Mouse (Mus musculus) lung, postnatal 0 days (tissue): ENCODE measurements at regions not wholly inside any gene's neighbourhood (a gene's known extent, or its start where the extent isn't known, plus 50 kb on each side); places are given as distances from the start of the nearest gene placed in this dataset.

Experiments used
- ATAC-seq: fragments of 200-750 bp; cut with Nextera tagmentation; 2 replicates; pipeline ENCODE4 v1.8.0; 2017; ENCODE audit warnings: moderate library complexity
- DNase-seq: peaks from one replicate; pipeline ENCODE4 v3.0.0-alpha.2; 2016; ENCODE audit warnings: low spot score
- H3K27ac ChIP-seq: fragments of 300-500 bp; sonication (generic); 2 replicates; pipeline ENCODE4 v1.5.1; 2014; ENCODE audit warnings: antibody characterized with exemption, mild to moderate bottlenecking, low read length, mixed read lengths
- H3K27me3 ChIP-seq: fragments of 300-500 bp; sonication (generic); replicated peaks from 2 replicates; pipeline ENCODE4 v1.6.1; 2014; ENCODE audit warnings: low read length, mixed read lengths; ENCODE audit not compliant: insufficient read depth
- H3K36me3 ChIP-seq: fragments of 300-500 bp; sonication (generic); 2 replicates; pipeline ENCODE4 v1.6.1; 2014; ENCODE audit warnings: low read length, mixed read lengths; ENCODE audit not compliant: insufficient read depth
- H3K4me1 ChIP-seq: fragments of 300-500 bp; sonication (generic); 2 replicates; pipeline ENCODE4 v1.6.1; 2014; ENCODE audit warnings: antibody characterized with exemption, low read depth, low read length, mixed read lengths; ENCODE audit not compliant: insufficient read depth
- H3K4me2 ChIP-seq: fragments of 300-500 bp; sonication (generic); replicated peaks from 2 replicates; pipeline ENCODE4 v1.6.1; 2014; ENCODE audit warnings: low read depth, mild to moderate bottlenecking, low read length, moderate library complexity, mixed read lengths
- H3K4me3 ChIP-seq: fragments of 300-500 bp; sonication (generic); 2 replicates; pipeline ENCODE4 v1.5.1; 2014; ENCODE audit warnings: low read depth, low read length
- H3K9ac ChIP-seq: fragments of 300-500 bp; sonication (generic); replicated peaks from 2 replicates; pipeline ENCODE4 v1.6.1; 2014; ENCODE audit warnings: low read depth, mild to moderate bottlenecking
- H3K9me3 ChIP-seq: fragments of 300-500 bp; sonication (generic); 2 replicates; pipeline ENCODE4 v1.6.1; 2016; ENCODE audit warnings: low read length, mixed read lengths
- CTCF ChIP-seq: IDR thresholded peaks from 2 replicates; pipeline ENCODE4 v1.5.1; 2016; ENCODE audit warnings: antibody characterized with exemption, mild to moderate bottlenecking
- EP300 ChIP-seq: IDR thresholded peaks from 2 replicates; pipeline ENCODE4 v1.6.1; 2016; ENCODE audit warnings: antibody characterized with exemption, mild to moderate bottlenecking, control low read depth
- WGBS: fragments of 180-500 bp; shearing (Covaris S2); extraction: QIAGEN DNeasy Blood & Tissue Kit; methylation state at CpG from one replicate; pipeline ENCODE4 v1.1.7; 2014; 5-methylcytosine and 5-hydroxymethylcytosine counted together

- Histone ChIP-seq H3K27me3 (no peaks in the 10 kb centered on the region), H3K9ac (no peak overlapping the region), H3K9me3 (no peaks in the 10 kb centered on the region), H3K4me2 (no peak overlapping the region), H3K4me3 (no peak overlapping the region), H3K4me1 (no peaks in the 10 kb centered on the region), H3K27ac (no peak overlapping the region), H3K36me3 (no peaks in the 10 kb centered on the region)
- ATAC-seq (no peak), DNase-seq (no peak)
- WGBS, result 35% methylated on average over 1 of the region's 1 CpGs
- TF ChIP-seq EP300 (no peak), CTCF (no peak)
These were observed 641.1 kb upstream of the Arid1b start for GRCm38 (mm10) chr17:4353018-4353417.

GRCm38 (mm10) chr17:4355506-4356218, 638.5 kb upstream of the Arid1b start:
- Histone ChIP-seq H3K27ac (no peak overlapping the region), H3K4me1 (no peaks in the 10 kb centered on the region), H3K9ac (no peak overlapping the region), H3K4me2 (no peak overlapping the region), H3K9me3 (no peaks in the 10 kb centered on the region), H3K36me3 (no peaks in the 10 kb centered on the region), H3K4me3 (no peak overlapping the region), H3K27me3 (no peaks in the 10 kb centered on the region)
- 78% methylated on average over 5 of the region's 5 CpGs for WGBS
- DNase-seq (peak; percentile 13), ATAC-seq (no peak)
- TF ChIP-seq CTCF, result no peak
- no peak for TF ChIP-seq EP300

GRCm38 (mm10) chr17:4360413-4361320, 633.5 kb upstream of the Arid1b start:
- Histone ChIP-seq H3K4me1 (no peaks in the 10 kb centered on the region), H3K27ac (no peak overlapping the region), H3K9me3 (no peaks in the 10 kb centered on the region), H3K36me3 (no peaks in the 10 kb centered on the region), H3K27me3 (no peaks in the 10 kb centered on the region), H3K4me3 (no peak overlapping the region), H3K4me2 (no peak overlapping the region), H3K9ac (no peak overlapping the region)
- no peak for TF ChIP-seq EP300
- TF ChIP-seq CTCF, result no peak
- 52% methylated on average over 4 of the region's 4 CpGs for WGBS
- DNase-seq (no peak), ATAC-seq (no peak)

DNA sequence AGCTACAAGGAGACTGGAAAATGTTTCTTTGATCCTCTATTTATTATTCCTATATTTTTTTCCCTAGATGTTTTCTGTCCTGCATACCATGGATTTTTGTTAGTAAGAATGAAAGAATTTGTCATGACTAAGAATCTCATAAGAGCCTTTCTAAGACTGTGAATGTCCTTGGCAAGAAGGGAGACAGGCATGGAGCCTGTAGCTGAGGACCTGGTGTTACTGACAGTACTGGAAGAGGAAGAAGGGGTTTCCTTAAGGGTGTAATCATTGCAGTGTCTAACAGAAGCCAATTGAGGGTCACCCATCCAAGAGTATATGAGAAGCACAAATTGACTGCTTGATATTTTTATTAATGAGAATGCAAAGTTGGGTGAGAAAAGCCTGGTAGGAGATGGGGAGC, 628.3 kb upstream of the Arid1b start:
- H3K9ac ChIP-seq, result no peak overlapping the region
- ATAC-seq (no peak), DNase-seq (peak; percentile 30)
- H3K4me2 ChIP-seq, result no peak overlapping the region
- no peaks in the 10 kb centered on the region for H3K36me3 ChIP-seq
- no peaks in the 10 kb centered on the region for H3K27me3 ChIP-seq
- H3K27ac ChIP-seq, result no peak overlapping the region
- no peak overlapping the region for H3K4me3 ChIP-seq
- TF ChIP-seq EP300, result no peak
- no peak for TF ChIP-seq CTCF
- H3K4me1 ChIP-seq, result no peaks in the 10 kb centered on the region
- H3K9me3 ChIP-seq, result no peaks in the 10 kb centered on the region

GRCm38 (mm10) chr17:4380449-4380848, 613.7 kb upstream of the Arid1b start:
- no peak overlapping the region for H3K9ac ChIP-seq
- no peaks in the 10 kb centered on the region for H3K4me1 ChIP-seq
- WGBS, result 91% methylated on average over 1 of the region's 1 CpGs
- no peaks in the 10 kb centered on the region for H3K36me3 ChIP-seq
- no peak for TF ChIP-seq CTCF
- no peak for TF ChIP-seq EP300
- H3K9me3 ChIP-seq, result no peaks in the 10 kb centered on the region
- no peak for ATAC-seq
- no peak overlapping the region for H3K4me2 ChIP-seq
- H3K27me3 ChIP-seq, result no peaks in the 10 kb centered on the region
- no peak overlapping the region for H3K27ac ChIP-seq
- H3K4me3 ChIP-seq, result no peak overlapping the region
- DNase-seq, result no peak

DNA sequence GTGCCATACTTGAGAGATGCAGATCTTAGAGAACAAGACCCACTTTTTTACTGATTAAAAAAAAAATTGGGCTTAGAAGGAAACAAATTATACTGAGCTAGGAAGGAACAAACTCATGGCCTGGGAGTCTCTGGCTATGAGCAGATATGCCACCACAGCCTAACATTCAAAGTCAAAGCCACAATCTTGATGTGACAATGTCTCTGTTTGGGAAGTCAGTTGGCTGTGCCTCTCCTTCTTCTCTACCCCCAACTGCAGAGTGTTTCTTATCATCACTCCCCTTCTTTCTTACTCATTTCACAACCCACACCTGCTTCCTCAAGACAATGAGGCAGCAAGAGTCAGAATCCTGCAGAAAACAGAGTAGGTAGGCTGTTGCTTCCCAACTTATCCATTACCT, 613.3 kb upstream of the Arid1b start:
- H3K36me3 ChIP-seq, result no peaks in the 10 kb centered on the region
- TF ChIP-seq CTCF, result no peak
- ATAC-seq (no peak), DNase-seq (no peak)
- H3K27me3 ChIP-seq, result no peaks in the 10 kb centered on the region
- no peak overlapping the region for H3K27ac ChIP-seq
- no peaks in the 10 kb centered on the region for H3K9me3 ChIP-seq
- no peak overlapping the region for H3K9ac ChIP-seq
- H3K4me3 ChIP-seq, result no peak overlapping the region
- no peak overlapping the region for H3K4me2 ChIP-seq
- no peaks in the 10 kb centered on the region for H3K4me1 ChIP-seq
